Mouse (Mus musculus): ENCODE data around the gene Tspan3. TPM values are rescaled to one million over a fixed set of nuclear protein-coding genes. Genes with fewer than 3 reads are reported as not detected.

Gene Tspan3
- polyA plus RNA-seq, 1 experiment from 2014 or later: 424 TPM

DNA sequence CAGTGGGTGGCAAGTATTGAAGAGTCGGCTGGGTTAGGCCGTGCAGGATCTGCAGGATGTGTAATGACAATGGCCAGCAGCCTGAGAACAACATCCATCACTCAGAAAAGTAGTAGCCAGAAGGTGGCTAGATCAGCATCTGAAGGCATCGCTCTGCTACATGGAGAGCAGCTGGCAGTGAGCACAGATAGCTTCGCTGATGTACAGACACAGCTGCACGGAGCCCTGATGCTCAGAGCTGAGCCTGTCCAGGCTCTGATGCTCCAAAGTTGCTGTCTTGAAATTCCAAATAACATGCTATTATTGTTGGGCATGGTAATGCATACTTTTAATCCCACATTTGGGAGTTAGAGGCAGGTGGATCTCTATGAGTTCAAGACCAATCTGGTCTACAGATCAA is 78.8 kb downstream of the Tspan3 start:
- no peak overlapping the region for H3K4me3 ChIP-seq (replicated peaks)
- no peak overlapping the region for H3K4me2 ChIP-seq
- H3K4me1 ChIP-seq (replicated peaks): peaks cover 17% of the 10 kb centered on the region
- H3K9me3 ChIP-seq: no peaks in the 10 kb centered on the region
- H3K27me3 ChIP-seq: no peaks in the 10 kb centered on the region
- 88% methylated on average over 5 of the region's 5 CpGs for WGBS
- H3K36me3 ChIP-seq: no peaks in the 10 kb centered on the region
- H3K27ac ChIP-seq: no peak overlapping the region
- no peak for ATAC-seq (ENCODE audit: insufficient number of reproducible peaks, insufficient read depth, low FRiP score, low TSS enrichment, low read depth)
- no peak overlapping the region for H3K9ac ChIP-seq (replicated peaks)

Other genes starting within 250 kb of the Tspan3 start
- 11.8 and 12.2 TPM in 2 replicates for gene Scaper, start 227.4 kb downstream of the Tspan3 start, polyA plus RNA-seq (2016; fragmentation: Nextera tagmentation; extraction: Ambion mirVana)
- not detected in 2 replicates for gene 4930563M21Rik, start 154.9 kb downstream of the Tspan3 start, polyA plus RNA-seq (2016; fragmentation: Nextera tagmentation; extraction: Ambion mirVana)
- 313 and 324 TPM in 2 replicates for gene Rcn2, start 123.6 kb downstream of the Tspan3 start, polyA plus RNA-seq (2016; fragmentation: Nextera tagmentation; extraction: Ambion mirVana)
- 1.0 and 1.5 TPM in 2 replicates for gene Pstpip1, start 75.5 kb downstream of the Tspan3 start, polyA plus RNA-seq (2016; fragmentation: Nextera tagmentation; extraction: Ambion mirVana)